14 mouse cellular contexts compared by ENCODE assay signal in the genomic region with DNA sequence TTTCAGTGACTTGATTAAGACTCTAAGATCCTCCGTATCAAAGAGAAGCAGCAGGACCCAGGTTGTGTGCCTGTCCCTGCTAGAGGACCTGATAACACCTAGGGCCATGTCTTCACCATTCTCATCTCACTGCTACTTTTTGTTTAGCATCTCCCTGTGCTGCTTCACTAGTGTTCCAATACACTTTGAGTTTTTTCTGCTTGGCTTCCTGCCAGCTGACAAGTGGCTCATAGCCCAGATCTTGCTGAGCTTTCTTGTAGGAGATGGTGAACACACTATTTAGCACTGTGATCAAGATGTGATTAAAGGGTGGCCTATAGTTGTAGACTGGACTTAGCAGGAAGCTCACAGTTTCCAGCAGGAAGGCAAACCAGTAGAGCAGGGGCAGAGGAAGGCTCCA. TPM values are rescaled to one million over a fixed set of nuclear protein-coding genes. Genes with fewer than 3 reads are reported as not detected.
DNase-seq lines count a peak whose midpoint lies in the region; ATAC-seq and TF ChIP-seq lines count a peak whose summit lies in the region.
"Not testable (repeated sequence)": the region's sequence is repeated elsewhere in the genome, so short reads cannot be mapped to it uniquely, and the experiment has no call there.
"Had no signal": no experiment of that assay in that cellular context is flagged by ENCODE, and none has a peak within 500 bp of the region (broad histone marks: within the 10 kb centered on the region; RNA-seq: fewer than 3 reads in every experiment).

No protein-coding gene starts in this region.

- H3K27me3 ChIP-seq in forebrain, embryonic 14.5 days (replicated peaks; ENCODE audit: control insufficient read depth, insufficient read depth, low read length); limb, embryonic 14.5 days (ENCODE audit: control insufficient read depth, insufficient read depth, low read length): not testable (repeated sequence)

- not testable (repeated sequence) for H3K36me3 ChIP-seq in forebrain, embryonic 14.5 days (ENCODE audit: control insufficient read depth, insufficient read depth, low read length); limb, embryonic 14.5 days (ENCODE audit: control insufficient read depth, insufficient read depth, low read length)

- H3K4me1 ChIP-seq in forebrain, embryonic 14.5 days (ENCODE audit: control insufficient read depth, insufficient read depth, low read length); limb, embryonic 14.5 days (ENCODE audit: control insufficient read depth, insufficient read depth, low read length): not testable (repeated sequence)

- not testable (repeated sequence) for H3K9ac ChIP-seq in forebrain, embryonic 14.5 days (ENCODE audit: low read length); limb, embryonic 14.5 days (ENCODE audit: low read depth, low read length, severe bottlenecking)

- not testable (repeated sequence) for H3K4me2 ChIP-seq in forebrain, embryonic 14.5 days (ENCODE audit: low read length); limb, embryonic 14.5 days (replicated peaks; ENCODE audit: low read depth, low read length, severe bottlenecking)

- TF ChIP-seq POLR2A in limb, embryonic 14.5 days (IDR thresholded peaks at IDR 0.05; ENCODE audit: borderline replicate concordance, extremely low read depth, insufficient read depth, insufficient read length) = not testable (repeated sequence)

- H3K27ac ChIP-seq in forebrain, embryonic 14.5 days (ENCODE audit: low read depth, low read length); limb, embryonic 14.5 days (replicated peaks; ENCODE audit: low read depth, low read length): not testable (repeated sequence)

- no CpG with 5 or more reads among the region's 1 CpGs for WGBS in forebrain, embryonic 14.5 days
- no CpG with 5 or more reads among the region's 1 CpGs for WGBS in limb, embryonic 14.5 days

- H3K9me3 ChIP-seq in forebrain, embryonic 14.5 days (replicated peaks; ENCODE audit: control insufficient read depth, low read length); limb, embryonic 14.5 days (ENCODE audit: control insufficient read depth, low read length): not testable (repeated sequence)

- H3K4me3 ChIP-seq in forebrain, embryonic 14.5 days (ENCODE audit: low read depth, low read length); limb, embryonic 14.5 days (replicated peaks; ENCODE audit: low read length): not testable (repeated sequence)

- peak; percentile 55; the same call in 1 of the 2 replicates for ATAC-seq in forebrain, embryonic 14.5 days
- not testable (repeated sequence) for ATAC-seq in limb, embryonic 14.5 days (ENCODE audit: low FRiP score, low read depth)

- peak; percentile 71 for DNase-seq in brain, adult 2 months (ENCODE audit: low read depth, low spot score)
- DNase-seq in forebrain, embryonic 14.5 days (ENCODE audit: low spot score) = peak; percentile 64
- peak; percentile 26 to 36 for DNase-seq in heart, postnatal 10 days
- peak; percentile 80 for DNase-seq in kidney, postnatal 14 days
- DNase-seq in layer of hippocampus, postnatal 25 days (ENCODE audit: extremely low spot score in 1 of 2, low spot score in 1 of 2) = peak; percentile 14 to 62
- DNase-seq in limb, embryonic 14.5 days (ENCODE audit: low spot score) = peak; percentile 33
- DNase-seq in ovary, postnatal 36 days (ENCODE audit: low spot score) = peak; percentile 22
- peak; percentile 11 for DNase-seq in urinary bladder, postnatal 14 days (ENCODE audit: low spot score)

- intact Hi-C loops in heart, postnatal 10 days (cut with DNase I) = not testable (repeated sequence)

RNA-seq across cellular contexts. Expression of gene Gm10681, which starts 7.6 kb away (rescaled TPM):
- polyA plus RNA-seq in forebrain, embryonic 14.5 days (2014; fragmentation: Nextera tagmentation; extraction: Ambion mirVana) = not detected in 2 replicates
- not detected for total RNA-seq in heart, postnatal 10 days (2021)
- not detected for total RNA-seq in layer of hippocampus, postnatal 25 days (2021)
- polyA plus RNA-seq in limb, embryonic 14.5 days (2012; rRNA removed) = not detected in 2 replicates
- not detected in 2 replicates for polyA plus RNA-seq in limb, embryonic 14.5 days (2014; fragmentation: Nextera tagmentation; extraction: Ambion mirVana)
- total RNA-seq: hematopoietic stem cell, adult 5-6 weeks had no signal
- polyA plus RNA-seq: embryonic facial prominence, embryonic 15.5 days; midbrain, embryonic 16.5 days; neural tube, embryonic 14.5 days; spleen, adult 2 months had no signal

RNA-seq across cellular contexts. Expression of gene Hsd3b5, which starts 49.0 kb away (rescaled TPM):
- not detected in 2 replicates for polyA plus RNA-seq in forebrain, embryonic 14.5 days (2014; fragmentation: Nextera tagmentation; extraction: Ambion mirVana)
- total RNA-seq in heart, postnatal 10 days (2021) = not detected
- not detected for total RNA-seq in layer of hippocampus, postnatal 25 days (2021)
- polyA plus RNA-seq in limb, embryonic 14.5 days (2012; rRNA removed) = not detected in 2 replicates
- polyA plus RNA-seq in limb, embryonic 14.5 days (2014; fragmentation: Nextera tagmentation; extraction: Ambion mirVana) = not detected in 2 replicates
- total RNA-seq: hematopoietic stem cell, adult 5-6 weeks had no signal
- polyA plus RNA-seq: embryonic facial prominence, embryonic 15.5 days; kidney, embryonic 14.5 days; midbrain, embryonic 16.5 days; neural tube, embryonic 14.5 days; spleen, adult 2 months had no signal

Comparison
In these comparisons a context has a peak if more than half of its experiments do, and no peak if none do; other contexts are left out.
1. DNase-seq: peak in every context shown above with its lines; median percentile 80 in kidney, postnatal 14 days; 71 in brain, adult 2 months; 64 in forebrain, embryonic 14.5 days; 38 in layer of hippocampus, postnatal 25 days; 33 in limb, embryonic 14.5 days; 31 in heart, postnatal 10 days; 22 in ovary, postnatal 36 days; 11 in urinary bladder, postnatal 14 days.